Mouse (Mus musculus): ENCODE measurements at regions not wholly inside any gene's neighbourhood (a gene's known extent, or its start where the extent isn't known, plus 50 kb on each side); places are given as distances from the start of the nearest gene placed in this dataset.
A peak's percentile ranks its signal among the peaks of the same experiment; 100 is the strongest.

DNA sequence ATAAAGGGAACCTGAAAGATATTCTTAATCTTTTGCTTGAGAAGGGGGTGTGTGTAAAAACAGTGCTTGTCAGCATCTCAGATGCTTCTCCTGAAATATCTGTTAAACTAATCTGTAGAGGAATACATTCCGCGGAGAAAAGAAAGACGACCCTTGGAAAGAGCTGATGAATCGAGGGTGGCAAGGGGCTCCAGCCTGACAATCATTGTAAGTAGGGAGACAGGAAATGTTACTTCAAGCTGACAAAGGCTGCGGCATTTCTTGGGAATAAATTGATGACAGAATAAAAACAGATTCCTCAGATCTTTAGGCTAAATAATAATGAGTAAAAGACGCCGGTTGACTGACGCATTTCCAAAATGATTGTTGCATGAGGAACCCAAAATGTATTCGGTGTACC is 233.3 kb upstream of the Hnrnpa3 start:
- ATAC-seq (ENCODE audit: borderline replicate concordance, extremely low read depth, low FRiP score, low TSS enrichment): no peak

DNA sequence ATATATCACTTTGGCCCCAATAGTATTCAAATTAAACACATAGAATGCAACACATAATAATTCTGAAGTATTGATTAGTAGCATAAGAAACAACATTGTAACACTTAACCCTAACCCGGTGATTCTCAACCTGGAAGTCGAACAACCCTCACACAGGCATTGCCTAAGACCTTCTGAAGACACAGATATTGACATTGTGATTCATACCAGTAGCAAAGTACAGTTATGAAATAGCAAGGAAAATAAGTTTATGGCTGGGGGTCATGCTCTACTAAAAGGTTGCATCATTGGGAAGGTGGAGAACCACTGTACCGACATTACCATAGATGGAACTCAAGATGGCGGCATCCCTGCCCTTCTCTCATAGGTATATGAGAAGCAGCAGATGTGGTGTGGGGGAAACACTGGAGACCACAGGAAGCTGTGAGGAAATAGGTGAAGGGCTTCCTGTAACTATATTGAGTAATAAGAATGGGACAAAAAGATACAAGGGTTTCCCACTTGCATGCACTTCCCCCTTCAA is 231.1 kb upstream of the Hnrnpa3 start:
- WGBS: 89% methylated on average over 4 of the region's 4 CpGs

More for the DNA sequence above, 233.3 kb upstream of the Hnrnpa3 start:
- Histone ChIP-seq H3K4me2 (no peak overlapping the region), H3K4me1 (no peaks in the 10 kb centered on the region), H3K4me3 (no peak overlapping the region), H3K9me3 (no peaks in the 10 kb centered on the region), H3K9ac (no peak overlapping the region), H3K27ac (no peak overlapping the region), H3K36me3 (no peaks in the 10 kb centered on the region), H3K27me3 (peaks cover 14% of the 10 kb centered on the region; the same call in 1 of the 2 replicates)
- WGBS: 62% methylated on average over 9 of the region's 9 CpGs

DNA sequence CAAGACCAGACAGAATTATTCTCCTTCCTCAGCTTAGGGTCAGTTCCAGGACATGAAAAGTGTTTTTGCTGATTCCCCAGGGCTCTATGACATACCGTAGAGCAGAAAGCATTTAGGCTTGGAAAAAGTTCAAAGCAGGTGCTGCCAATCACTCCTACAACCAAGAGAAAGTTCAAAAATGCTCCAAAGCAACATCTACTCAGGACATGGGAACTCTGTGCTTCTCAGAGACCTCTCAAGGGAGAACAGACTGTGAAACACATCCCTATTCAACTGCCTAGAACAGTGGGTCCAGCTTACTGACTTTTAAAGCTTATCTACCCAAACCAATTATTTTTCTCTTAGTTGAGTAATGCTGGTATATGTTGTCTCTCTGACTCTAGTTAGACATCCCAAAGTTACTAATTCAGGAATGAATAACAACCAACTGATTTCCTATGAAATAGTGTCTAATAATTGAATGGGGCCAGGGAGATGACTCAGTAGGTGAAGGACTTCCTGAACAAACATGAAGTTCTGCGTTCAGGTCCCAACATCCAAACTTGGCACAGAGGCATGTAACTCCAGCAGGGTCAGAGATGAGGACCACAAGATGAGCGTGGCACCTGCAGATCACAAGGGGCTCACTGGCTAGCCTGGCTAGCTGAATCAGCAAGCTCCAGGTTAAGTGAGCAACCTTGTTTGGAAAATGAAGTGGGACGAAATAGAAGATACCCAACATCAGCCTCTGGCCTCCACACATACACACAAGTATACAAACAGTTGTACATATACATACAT is 228.7 kb upstream of the Hnrnpa3 start:
- peaks cover 2% of the 10 kb centered on the region; the same call in 1 of the 2 replicates for H3K27me3 ChIP-seq
- no peak overlapping the region for H3K27ac ChIP-seq
- H3K9me3 ChIP-seq: no peaks in the 10 kb centered on the region
- H3K4me1 ChIP-seq: no peaks in the 10 kb centered on the region
- H3K36me3 ChIP-seq: no peaks in the 10 kb centered on the region
- H3K4me3 ChIP-seq: no peak overlapping the region
- no peak for ATAC-seq (ENCODE audit: borderline replicate concordance, extremely low read depth, low FRiP score, low TSS enrichment)
- WGBS: 77% methylated on average over 4 of the region's 4 CpGs
- H3K4me2 ChIP-seq: no peak overlapping the region
- H3K9ac ChIP-seq: no peak overlapping the region

More for the DNA sequence above, 231.1 kb upstream of the Hnrnpa3 start:
- peaks cover 14% of the 10 kb centered on the region; the same call in 1 of the 2 replicates for H3K27me3 ChIP-seq
- no peak overlapping the region for H3K4me2 ChIP-seq
- ATAC-seq (ENCODE audit: borderline replicate concordance, extremely low read depth, low FRiP score, low TSS enrichment): no peak
- H3K4me1 ChIP-seq: no peaks in the 10 kb centered on the region
- no peaks in the 10 kb centered on the region for H3K36me3 ChIP-seq
- H3K4me3 ChIP-seq: no peak overlapping the region
- H3K9me3 ChIP-seq: no peaks in the 10 kb centered on the region
- H3K9ac ChIP-seq: no peak overlapping the region
- no peak overlapping the region for H3K27ac ChIP-seq

DNA sequence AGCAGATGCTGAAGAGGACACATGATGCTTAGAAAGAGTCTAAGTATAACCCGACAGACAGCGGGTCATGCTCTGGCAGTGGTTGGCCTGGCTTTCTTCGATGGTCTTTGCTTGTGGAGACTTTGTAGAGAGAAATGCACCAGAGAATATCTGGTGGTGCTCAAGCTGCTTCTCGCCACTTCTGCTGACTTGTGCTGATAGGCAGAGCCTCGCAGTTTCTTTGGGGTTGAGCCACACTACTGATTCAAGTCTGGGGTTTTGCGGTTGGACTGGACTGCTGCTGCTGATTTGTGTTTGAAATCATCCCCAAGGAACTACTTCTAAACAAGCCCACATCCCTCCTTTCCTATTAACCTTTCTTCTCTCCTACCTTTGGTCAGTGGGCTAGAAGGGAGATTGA is 227.1 kb upstream of the Hnrnpa3 start:
- Histone ChIP-seq H3K27me3 (peaks cover 4% of the 10 kb centered on the region), H3K9me3 (no peaks in the 10 kb centered on the region), H3K4me3 (no peak overlapping the region), H3K36me3 (no peaks in the 10 kb centered on the region), H3K27ac (no peak overlapping the region), H3K4me2 (no peak overlapping the region), H3K4me1 (no peaks in the 10 kb centered on the region), H3K9ac (no peak overlapping the region)
- WGBS: 82% methylated on average over 6 of the region's 6 CpGs
- ATAC-seq (ENCODE audit: borderline replicate concordance, extremely low read depth, low FRiP score, low TSS enrichment): no peak

DNA sequence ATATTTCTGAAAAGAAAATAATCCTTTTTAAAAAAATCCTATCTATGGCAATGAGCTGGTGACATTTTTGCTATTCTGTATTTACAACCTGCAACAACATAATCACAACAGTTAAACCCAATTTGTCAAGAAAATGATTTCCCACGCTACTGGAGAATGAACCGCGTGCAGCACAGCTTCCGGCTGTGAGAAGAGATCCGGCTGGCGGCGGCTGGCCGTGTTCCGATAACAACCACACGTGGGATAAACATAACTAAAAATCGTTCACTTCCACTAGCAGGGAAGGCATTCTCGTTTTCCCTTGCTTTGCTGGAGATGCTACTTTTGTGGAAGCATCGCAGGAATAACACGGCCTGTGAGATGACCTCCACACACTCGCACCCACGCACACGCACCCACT is 224.5 kb upstream of the Hnrnpa3 start:
- no peak for ATAC-seq (ENCODE audit: borderline replicate concordance, extremely low read depth, low FRiP score, low TSS enrichment)
- Histone ChIP-seq H3K4me1 (no peaks in the 10 kb centered on the region), H3K36me3 (no peaks in the 10 kb centered on the region), H3K9me3 (no peaks in the 10 kb centered on the region), H3K9ac (no peak overlapping the region), H3K4me2 (no peak overlapping the region), H3K27me3 (peaks cover 4% of the 10 kb centered on the region), H3K27ac (no peak overlapping the region), H3K4me3 (no peak overlapping the region)
- 65% methylated on average over 17 of the region's 17 CpGs for WGBS

DNA sequence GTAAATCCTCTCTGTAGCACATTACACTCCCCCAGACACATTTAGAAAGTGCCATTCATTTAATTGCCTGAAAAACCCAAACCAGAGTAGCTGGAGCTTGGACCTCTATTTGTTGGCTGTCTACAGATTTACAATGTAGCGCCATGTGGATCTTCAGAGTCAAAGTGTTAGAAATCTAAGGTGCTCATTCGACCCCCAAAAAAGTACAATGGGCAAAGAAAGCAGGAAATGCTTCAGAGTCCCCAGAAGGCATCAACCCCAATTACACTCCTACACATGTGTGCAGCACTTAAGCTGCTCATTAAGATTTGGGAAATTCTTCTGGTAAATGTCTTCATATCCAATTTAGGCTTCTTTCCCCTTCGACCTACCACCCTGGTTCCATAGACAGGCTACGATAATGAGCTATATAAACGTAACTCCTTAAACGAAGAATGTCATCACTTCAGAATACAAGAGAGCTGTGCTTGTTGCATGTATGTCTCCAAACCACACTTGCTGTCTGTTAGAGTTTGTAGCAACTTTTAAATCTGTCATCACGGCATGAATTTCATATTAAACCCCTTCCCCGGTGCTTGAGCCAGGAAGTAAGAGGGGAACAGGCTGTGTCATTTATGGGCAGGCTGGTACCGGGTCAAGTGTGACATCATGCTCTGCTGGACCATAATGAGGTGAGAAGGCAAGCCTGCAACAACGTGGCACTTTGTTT is 219.4 kb upstream of the Hnrnpa3 start:
- Histone ChIP-seq H3K27me3 (peaks cover 4% of the 10 kb centered on the region), H3K4me2 (no peak overlapping the region), H3K36me3 (no peaks in the 10 kb centered on the region), H3K27ac (no peak overlapping the region), H3K4me3 (no peak overlapping the region), H3K4me1 (no peaks in the 10 kb centered on the region), H3K9me3 (no peaks in the 10 kb centered on the region), H3K9ac (no peak overlapping the region)
- 42% methylated on average over 10 of the region's 10 CpGs for WGBS
- ATAC-seq (ENCODE audit: borderline replicate concordance, extremely low read depth, low FRiP score, low TSS enrichment): peak; percentile 67; the same call in 1 of the 2 replicates

DNA sequence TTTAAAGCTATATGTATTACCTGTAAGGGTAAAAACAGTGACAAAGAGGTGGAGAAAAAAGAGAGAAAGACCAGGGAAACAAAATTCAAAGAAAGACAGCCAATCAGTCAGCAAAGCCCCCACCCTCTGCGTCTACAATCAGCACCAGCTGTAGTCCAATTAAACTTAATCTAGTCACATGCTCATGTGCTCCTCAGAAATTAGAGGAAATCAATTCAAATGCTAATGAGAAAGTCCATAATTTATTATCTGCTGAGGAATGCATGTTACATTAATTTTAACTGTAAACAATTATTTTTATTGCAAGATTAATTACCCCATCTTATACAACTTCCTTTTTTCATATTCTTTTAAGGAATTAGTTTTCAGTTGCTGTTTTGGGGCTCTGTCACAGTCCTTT is 216.4 kb upstream of the Hnrnpa3 start:
- H3K9ac ChIP-seq: no peak overlapping the region
- WGBS: 68% methylated on average over 1 of the region's 1 CpGs

DNA sequence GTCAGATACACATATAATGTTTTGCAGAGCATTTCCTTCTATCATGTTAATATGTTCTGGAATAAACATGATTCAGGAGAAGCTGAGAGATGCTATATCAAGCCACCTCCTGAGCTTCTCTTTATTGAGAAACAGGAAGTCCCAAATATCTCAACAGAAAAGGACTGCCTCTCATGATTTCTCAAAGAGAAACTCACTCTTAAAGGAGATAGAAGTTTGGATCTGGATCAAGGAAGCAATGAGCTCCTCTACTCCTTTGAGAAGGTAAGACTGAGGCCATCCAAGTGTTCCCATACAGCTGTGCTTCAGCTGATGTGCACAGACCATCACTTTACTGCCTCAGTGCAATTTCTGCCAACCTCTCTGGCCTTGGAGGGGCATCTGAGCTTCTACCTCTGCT is 213.9 kb upstream of the Hnrnpa3 start:
- Histone ChIP-seq H3K27ac (no peak overlapping the region), H3K27me3 (peaks cover 4% of the 10 kb centered on the region; the same call in 1 of the 2 replicates), H3K4me2 (no peak overlapping the region), H3K36me3 (no peaks in the 10 kb centered on the region), H3K9ac (no peak overlapping the region), H3K9me3 (no peaks in the 10 kb centered on the region), H3K4me3 (no peak overlapping the region), H3K4me1 (no peaks in the 10 kb centered on the region)
- no peak for ATAC-seq (ENCODE audit: borderline replicate concordance, extremely low read depth, low FRiP score, low TSS enrichment)

More for the DNA sequence above, 216.4 kb upstream of the Hnrnpa3 start:
- H3K36me3 ChIP-seq: no peaks in the 10 kb centered on the region
- H3K27ac ChIP-seq: no peak overlapping the region
- no peak for ATAC-seq (ENCODE audit: borderline replicate concordance, extremely low read depth, low FRiP score, low TSS enrichment)
- no peaks in the 10 kb centered on the region for H3K27me3 ChIP-seq
- no peak overlapping the region for H3K4me3 ChIP-seq
- H3K4me1 ChIP-seq: no peaks in the 10 kb centered on the region
- no peak overlapping the region for H3K4me2 ChIP-seq
- no peaks in the 10 kb centered on the region for H3K9me3 ChIP-seq

DNA sequence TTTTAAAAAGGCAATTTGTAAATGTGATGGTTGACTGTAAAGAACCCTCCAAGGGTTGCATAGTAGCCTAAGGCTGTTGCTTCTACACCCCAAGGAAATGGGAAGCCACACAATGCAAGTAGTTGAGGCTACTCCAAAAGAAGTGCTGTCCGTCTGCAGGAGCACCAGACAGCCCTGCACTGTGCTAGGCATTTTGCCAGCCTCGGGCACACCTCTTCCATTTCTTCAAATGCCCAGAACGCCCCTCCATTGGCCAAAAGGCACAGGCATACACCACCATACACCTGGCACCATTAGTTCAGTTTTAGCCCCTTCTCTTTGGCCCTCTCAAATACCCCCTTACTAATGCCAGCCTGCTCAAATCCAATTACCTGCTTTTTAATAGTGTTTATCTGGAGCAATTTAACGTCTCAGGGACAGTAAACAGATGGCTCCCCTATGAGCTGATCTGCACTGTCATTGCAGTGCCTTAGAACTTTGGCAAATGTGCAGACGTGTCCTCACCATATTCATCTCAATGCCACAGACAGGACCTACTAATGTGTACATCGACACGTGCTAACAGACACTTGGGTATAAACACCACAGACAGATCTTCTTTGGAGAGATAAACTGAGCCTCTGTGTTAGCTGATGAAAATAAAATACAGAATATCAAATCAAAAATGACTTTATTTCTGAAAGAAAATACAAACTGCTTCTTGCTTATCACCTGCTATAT is 211.9 kb upstream of the Hnrnpa3 start:
- no peak for ATAC-seq (ENCODE audit: borderline replicate concordance, extremely low read depth, low FRiP score, low TSS enrichment)
- no peak overlapping the region for H3K27ac ChIP-seq
- 49% methylated on average over 7 of the region's 7 CpGs for WGBS
- no peak overlapping the region for H3K4me3 ChIP-seq
- no peak overlapping the region for H3K9ac ChIP-seq
- H3K36me3 ChIP-seq: no peaks in the 10 kb centered on the region
- no peaks in the 10 kb centered on the region for H3K9me3 ChIP-seq
- no peak overlapping the region for H3K4me2 ChIP-seq
- peaks cover 4% of the 10 kb centered on the region; the same call in 1 of the 2 replicates for H3K27me3 ChIP-seq
- H3K4me1 ChIP-seq: no peaks in the 10 kb centered on the region

DNA sequence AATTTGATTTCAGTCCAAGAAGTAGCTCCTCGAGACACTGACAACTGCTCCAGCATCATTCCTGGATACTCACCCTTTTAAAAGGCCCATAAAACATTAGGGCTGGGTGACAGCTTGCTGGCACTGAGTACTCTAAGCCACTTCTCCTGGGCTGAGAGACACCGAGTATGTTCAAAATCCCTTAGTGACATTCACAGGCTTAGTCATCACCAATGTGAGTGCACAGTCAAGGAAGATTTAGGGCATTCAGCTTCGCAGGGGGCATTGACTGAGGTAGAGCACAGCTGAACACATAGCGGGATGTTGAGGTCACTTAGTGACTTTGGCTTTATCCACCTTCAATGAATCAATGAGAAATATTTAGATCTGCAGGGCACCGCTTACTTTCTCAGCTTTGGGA is 210.8 kb upstream of the Hnrnpa3 start:
- H3K9ac ChIP-seq: no peak overlapping the region

DNA sequence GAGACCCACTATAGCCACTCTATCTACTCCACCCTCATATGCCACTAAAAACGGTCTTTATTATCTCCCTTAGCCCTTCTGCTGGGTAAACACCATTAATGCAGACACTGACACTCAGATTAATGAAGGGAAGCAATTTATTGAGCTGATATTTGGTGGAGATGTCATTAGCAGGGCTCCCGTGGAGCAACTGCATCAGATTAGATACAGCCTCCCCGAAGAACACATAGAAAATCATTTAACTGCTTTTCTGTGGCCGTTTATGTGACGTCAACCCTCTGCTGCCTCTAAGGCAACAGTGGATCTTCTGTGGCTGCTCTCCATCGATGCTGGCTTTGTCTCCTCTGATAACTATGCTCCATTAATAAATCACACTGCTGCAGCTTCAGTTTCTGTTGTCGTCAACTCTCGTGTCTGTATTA is 207.2 kb upstream of the Hnrnpa3 start:
- WGBS: 27% methylated on average over 8 of the region's 8 CpGs
- Histone ChIP-seq H3K36me3 (no peaks in the 10 kb centered on the region), H3K9me3 (no peaks in the 10 kb centered on the region), H3K9ac (no peak overlapping the region), H3K4me3 (no peak overlapping the region), H3K27ac (no peak overlapping the region), H3K4me2 (no peak overlapping the region), H3K4me1 (no peaks in the 10 kb centered on the region), H3K27me3 (peaks cover 4% of the 10 kb centered on the region; the same call in 1 of the 2 replicates)
- no peak for ATAC-seq (ENCODE audit: borderline replicate concordance, extremely low read depth, low FRiP score, low TSS enrichment)

More for the DNA sequence above, 210.8 kb upstream of the Hnrnpa3 start:
- Histone ChIP-seq H3K4me2 (no peak overlapping the region), H3K27me3 (peaks cover 4% of the 10 kb centered on the region; the same call in 1 of the 2 replicates), H3K9me3 (no peaks in the 10 kb centered on the region), H3K36me3 (no peaks in the 10 kb centered on the region), H3K4me1 (no peaks in the 10 kb centered on the region), H3K4me3 (no peak overlapping the region), H3K27ac (no peak overlapping the region)
- WGBS: 59% methylated on average over 5 of the region's 5 CpGs
- no peak for ATAC-seq (ENCODE audit: borderline replicate concordance, extremely low read depth, low FRiP score, low TSS enrichment)
